Mouse (Mus musculus): ENCODE data around the gene Mthfd1l. TPM values are rescaled to one million over a fixed set of nuclear protein-coding genes. Genes with fewer than 3 reads are reported as not detected.

Mthfd1l gene
- 36.4 TPM for polyA plus RNA-seq (2017; shearing (Covaris generic))

GRCm38 (mm10) chr10:3972981-3973588, at the start of gene Mthfd1l:
Mthfd1l (plus strand) TSS chr10:3973118.

Other genes starting within 250 kb of the Mthfd1l start
- 0.51 TPM for gene Plekhg1, start 232.8 kb upstream of the Mthfd1l start, polyA plus RNA-seq (2017; shearing (Covaris generic))